Mouse (Mus musculus) frontal cortex, postnatal 10 days (tissue): ENCODE measurements around the gene Zmym4.

Source experiments
- DNase-seq, 2 experiments: peaks; one replicate each; pipeline ENCODE4 v3.0.0; 2022; ENCODE audit warnings: low spot score in 2 of 2, mixed read lengths in 1 of 2

Zmym4 gene

DNA sequence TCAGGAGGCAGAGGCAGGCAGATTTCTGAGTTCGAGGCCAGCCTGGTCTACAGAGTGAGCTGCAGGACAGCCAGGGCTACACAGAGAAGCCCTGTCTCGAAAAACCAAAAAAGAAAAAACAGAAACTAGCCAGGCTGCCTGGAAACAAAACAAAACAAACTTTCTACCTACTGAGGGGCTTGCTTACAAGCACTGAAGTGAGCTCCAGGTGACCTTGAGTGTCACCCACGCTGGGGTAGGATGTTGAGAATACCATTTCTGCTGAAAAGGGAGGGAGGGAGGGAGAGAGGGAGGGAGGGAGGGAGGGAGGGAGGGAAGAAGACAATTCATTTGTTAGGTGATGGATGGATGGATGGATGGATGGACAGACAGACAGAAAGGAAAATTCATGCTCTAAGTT lies 24.5 kb downstream of the Zmym4 start:
- no peak for DNase-seq

DNA sequence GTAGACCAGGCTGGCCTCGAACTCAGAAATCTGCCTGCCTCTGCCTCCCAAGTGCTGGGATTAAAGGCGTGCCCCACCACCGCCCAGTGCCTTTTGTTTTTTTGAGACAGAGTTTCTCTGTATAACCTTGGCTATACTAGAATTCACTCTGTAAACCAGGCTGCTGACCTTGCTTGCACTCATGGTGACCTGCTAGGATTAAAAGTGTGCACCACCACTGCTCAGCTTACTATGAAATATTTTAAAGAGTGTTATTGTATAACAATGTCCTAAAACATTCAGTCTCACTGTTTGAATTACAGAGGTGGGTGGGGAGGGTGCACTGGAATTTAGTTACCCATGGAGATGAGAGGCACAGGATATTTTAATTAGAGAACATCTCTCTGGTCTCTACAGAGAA lies 25.1 kb downstream of the Zmym4 start:
- DNase-seq, result no peak

DNA sequence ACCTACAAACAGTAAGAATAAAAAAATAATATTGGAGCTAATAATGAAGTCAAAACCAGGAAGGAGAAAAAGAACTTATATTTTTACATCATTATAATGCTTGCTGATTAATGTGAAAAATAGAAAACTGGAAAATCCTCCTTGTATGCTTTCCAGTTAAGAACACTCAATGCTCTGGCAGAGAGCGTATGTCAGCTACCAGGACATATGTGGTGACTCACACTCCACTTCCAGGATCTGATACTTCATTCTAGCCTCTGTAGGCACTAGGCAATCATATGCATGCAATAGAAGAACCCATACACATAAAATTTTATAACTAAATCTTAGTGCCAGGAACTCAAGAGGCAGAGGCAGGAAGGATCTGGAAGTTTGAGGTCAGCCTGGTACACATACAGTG lies 40.2 kb downstream of the Zmym4 start:
- no peak for DNase-seq

DNA sequence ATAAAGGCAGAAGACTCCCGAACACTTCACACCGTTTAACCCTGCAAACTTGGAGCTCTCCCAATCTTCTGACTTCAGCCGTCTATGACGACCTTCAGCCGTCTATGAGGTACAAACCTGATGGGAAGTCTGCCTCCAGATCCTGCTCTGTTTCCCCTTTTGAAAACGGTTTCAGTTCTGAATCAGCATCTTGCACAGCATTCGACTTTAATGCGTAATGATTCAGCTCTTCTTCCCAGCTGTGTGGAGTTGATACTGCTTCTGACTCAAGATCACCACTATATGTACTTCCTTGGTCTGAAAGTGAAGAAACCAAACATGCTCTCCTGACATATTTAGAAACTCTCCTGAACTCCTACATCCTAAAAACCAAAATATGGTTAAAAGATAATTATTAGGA lies 78.1 kb downstream of the Zmym4 start:
- no peak for DNase-seq

DNA sequence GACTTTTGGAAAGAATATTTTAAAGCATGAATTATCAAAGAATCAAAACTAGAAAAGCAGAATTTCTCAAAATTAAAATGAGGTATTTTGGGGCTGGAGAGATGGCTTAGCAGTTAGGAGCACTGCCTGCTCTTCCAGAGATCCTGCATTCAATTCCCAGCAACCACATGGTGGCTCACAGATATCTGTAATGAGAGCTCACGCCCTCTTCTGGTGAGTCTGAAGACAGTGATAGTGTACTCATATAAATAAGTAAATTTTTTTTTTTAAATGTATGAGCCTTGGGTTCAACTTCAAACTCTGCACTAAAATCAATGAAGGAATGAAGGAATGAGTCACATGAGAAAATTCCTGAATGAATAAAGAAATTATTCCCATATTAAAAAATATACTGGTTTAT lies 82.0 kb downstream of the Zmym4 start:
- DNase-seq, result no peak

DNA sequence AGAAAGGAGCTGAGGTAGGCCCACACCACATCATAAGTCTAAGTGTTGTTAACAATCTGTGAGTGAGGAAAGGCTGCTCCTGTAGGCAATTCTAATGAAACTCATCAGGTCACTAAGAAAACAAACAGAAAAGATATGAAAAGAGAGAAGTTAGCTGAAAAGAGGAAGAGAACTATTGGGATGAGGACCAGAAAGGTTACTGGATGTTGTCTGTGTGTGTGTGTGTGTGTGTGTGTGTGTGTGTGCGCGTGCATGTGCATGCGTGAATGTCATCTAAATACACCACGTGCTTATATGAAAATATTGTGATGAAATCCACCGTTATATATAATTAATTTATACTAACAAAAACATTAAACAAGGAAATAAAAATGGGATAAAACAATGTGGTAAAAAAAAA lies 84.3 kb downstream of the Zmym4 start:
- no peak for DNase-seq

DNA sequence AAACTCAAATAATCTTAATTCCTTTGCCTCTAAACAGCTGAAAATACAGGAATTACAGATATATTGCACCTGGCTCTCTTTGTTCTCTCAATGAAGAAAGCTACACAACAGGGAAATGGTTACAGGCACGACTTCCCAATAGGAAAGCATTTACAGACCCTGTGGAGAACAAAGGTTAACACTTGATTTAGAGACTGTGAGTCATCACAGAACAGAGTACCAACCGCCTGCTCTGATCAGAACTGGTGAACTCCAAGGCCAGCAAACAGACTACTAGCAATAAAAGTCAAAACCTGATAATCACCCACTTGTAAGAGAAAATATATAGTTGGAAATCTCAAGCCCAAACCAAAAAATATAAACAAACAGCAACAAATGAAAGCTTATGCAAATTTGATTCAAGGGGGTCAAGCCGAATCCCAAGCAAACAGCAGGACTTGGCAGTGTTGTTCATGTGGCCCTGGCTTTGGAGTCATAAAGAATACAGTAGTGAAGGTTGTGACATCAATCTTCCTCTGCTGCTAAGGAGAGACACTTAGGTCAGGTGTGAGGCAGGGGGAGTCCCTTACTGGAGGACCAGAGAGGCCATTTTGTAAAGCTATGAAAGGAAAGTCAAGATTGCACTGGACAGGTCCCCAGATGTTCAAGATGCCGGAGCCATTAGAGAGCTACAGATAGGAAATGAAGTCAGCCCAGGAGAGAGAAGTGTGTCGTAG lies 88.2 kb downstream of the Zmym4 start:
- DNase-seq, result no peak

DNA sequence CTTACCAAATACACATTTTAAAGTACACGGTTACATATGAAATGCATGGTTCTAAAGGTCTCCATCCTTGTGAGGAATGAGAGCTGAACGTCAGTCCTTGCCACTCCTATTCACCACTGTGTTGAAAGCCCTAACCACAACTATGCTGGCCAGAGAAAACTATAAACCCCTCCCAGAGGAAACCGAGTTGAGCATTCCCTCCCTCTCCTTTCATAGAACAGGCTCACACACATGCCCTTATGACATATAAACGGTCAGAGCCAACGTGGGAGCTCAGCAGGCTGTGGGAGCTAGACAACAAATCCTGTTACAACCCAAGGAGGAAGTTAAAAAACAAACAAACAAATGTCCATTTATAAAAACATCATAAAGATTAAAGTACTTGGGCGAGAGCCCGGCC lies 95.2 kb downstream of the Zmym4 start:
- no peak for DNase-seq

DNA sequence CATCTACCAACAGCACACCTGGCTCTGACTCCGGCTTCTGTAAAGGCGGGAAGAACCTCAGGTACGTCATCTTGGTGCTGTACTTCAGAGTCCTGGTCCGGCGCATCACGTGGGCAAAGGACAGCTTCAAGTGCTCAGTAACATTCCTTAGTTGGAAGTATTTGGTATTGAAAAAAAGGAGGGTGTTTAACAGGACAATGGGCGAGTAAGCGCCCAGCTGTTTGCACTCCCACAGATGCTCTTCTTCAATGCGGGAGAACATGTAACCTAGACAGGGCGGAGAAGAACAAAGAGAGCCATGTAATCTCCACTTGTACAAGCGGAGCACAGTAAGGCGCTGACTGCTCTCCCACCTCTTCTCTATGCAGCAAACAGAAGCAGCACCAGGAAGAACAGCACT lies 99.2 kb downstream of the Zmym4 start:
- no peak for DNase-seq

DNA sequence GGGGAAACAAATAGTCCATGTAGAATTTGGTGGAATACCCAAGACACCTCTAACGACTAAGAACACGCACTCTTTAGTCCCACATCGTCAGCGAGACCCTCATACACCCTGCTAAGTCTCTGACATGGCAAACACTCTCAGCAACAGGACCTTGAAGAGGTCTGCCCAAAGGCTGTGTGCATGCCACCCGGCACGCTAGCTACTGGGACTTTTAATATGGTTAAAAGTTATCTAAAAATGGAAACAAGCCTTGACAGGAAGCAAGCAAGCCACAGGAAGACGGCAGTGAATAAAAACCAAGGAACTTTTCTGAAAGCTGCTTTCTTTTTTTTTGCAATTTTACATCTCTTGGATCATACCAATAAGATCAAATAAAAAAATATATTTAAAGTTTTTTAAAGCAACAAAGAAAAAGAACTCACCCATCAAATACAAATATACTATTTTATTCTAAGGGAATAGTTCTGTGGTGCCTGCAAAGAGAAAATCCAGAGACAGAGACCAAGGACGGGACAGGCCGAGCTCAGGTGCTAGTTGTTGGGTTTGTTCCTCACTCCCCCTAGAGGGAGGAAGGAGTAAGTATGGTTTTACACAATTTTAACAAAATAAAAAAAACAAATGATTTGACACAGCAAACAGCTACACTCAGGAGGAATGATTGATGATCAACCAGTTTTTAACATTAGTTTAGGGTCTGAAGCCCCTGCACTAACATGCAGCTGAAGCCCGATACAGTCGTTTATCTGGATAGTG lies 106.2 kb downstream of the Zmym4 start:
- no peak for DNase-seq

DNA sequence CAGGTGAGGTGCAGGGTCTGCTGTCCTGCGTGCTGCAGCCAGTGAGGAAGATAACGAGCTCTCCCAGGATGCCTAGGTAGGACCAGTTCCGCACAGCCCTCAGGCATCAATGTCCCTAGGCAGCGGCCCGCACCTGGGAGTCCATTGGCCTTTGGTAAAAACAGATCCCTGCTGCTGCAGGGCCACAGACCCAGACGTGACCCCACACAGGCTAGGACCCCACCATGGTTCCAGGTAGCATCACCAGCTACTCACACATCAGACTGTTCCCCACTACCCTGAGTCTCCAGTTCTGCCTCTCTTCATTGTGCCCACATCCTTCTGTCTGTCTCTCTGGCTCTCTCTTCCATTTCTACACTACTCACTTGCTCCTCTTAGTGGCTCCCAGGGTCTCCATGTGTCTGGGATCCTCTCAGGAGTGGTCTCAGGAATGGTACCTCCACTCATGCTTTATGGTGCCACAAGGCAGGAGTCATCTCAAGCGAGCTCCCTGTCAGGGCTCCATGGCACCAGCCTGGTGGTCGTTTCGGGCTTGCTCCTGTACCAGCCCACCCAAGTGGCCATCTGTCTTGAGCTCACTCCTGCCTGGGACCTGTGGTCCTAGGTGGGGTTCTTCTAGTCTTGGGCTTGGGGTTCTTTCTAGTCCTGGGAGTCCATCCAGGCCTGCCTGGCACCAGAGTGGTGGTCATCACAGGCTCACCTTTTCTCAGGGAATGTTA lies 107.5 kb downstream of the Zmym4 start:
- no peak for DNase-seq

DNA sequence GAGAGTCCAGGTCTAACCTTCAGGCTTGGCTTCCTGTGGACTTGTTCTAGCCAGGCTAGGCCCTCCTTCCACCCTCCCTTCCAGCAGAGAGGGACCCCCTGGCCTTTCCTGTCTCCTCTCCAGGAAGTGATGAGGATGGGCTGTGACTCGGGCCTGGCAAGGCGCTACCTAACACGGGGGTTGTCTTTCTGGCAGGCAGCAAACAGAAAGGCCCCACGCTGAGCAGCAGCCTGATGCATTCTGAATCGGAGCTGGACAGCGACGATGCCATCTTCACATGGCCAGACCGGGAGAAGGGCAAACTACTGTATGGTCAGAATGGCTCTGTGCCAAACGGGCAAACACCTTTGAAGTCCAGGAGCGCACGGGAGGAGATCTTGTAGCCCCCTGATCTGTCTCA lies 115.0 kb downstream of the Zmym4 start:
- DNase-seq, result no peak

DNA sequence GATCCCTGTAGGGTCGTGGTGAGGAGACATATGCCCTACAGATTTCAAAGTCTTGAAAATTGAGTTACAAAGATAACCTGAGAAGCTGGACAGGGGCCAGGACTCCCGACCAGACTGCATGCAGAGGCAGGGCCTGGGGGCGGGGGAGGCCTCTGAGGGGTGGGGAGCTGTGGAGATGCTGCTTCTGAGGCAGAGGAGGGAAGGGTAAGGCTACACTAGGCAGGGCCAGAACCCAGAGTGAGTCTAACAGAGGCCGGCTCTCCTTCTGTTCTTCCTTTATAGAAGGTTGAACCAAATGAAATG lies 117.2 kb downstream of the Zmym4 start:
- no peak for DNase-seq

DNA sequence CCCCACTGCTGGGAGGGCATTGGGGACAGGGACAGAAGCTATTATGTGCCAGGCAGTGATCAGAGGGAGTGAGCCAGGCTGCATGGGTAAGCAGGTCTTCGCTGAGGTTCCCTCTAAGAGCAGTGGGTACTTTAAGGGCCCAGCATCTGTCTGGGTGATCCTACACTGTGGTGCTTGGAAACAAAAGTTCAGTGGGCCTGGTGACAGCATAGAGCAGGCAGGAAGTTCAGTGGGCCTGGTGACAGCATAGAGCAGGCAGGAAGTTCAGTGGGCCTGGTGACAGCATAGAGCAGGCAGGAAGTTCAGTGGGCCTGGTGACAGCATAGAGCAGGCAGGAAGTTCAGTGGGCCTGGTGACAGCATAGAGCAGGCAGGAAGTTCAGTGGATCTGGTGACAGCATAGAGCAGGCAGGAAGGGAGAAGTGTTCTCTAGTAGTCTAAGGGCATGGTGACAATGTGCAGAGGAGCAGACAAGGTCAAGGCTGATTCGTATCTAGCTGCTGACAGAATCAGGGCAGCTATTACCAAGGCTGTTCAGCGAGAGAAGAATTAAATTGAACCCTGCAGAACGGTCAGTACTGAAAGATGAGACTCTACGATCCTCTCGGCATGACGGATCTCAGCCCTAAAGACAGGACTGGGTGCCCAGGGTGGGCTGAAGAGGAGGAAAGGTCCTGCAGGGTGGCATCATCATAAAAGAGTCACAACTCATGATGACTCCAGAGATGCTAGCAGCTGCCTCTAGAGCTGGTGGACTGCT lies 117.7 kb downstream of the Zmym4 start:
- no peak for DNase-seq

DNA sequence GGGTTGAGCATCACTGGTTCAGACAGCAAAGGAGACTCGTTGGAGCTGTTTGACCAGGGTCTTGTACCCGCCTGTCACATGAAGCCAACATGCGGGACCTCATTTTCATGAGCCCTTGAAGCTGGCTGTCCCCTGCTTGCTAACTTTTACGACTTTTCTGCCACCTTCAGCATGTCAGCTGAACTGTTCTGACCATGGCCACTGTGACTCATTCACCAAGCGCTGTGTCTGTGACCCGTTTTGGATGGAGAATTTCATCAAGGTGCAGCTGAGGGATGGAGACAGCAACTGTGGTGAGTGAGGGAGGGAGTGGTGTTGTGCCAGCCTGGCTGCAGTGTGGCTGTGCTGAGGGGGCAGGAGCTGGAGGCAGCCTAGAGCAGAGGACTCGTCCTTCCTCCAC lies 121.0 kb downstream of the Zmym4 start:
- no peak for DNase-seq

DNA sequence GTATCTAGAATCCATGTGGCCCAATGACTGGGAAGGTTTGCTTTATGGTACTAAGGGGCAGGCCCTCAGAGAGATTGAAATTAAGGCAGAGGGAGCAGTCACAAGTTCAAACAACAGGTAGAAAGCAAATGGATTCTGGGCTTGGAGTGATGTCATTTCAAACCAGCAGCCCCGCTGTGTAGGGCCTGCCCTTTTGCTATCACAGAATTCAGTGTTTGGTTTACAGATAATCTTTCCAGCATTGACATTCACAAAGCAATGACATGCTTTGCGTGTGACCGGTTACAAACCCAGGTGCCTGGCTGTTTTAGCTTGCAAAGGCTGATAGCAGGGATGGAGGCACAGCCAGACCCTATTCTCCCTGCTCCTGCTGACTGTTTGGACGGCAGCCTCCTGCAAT lies 122.3 kb downstream of the Zmym4 start:
- DNase-seq, result no peak

DNA sequence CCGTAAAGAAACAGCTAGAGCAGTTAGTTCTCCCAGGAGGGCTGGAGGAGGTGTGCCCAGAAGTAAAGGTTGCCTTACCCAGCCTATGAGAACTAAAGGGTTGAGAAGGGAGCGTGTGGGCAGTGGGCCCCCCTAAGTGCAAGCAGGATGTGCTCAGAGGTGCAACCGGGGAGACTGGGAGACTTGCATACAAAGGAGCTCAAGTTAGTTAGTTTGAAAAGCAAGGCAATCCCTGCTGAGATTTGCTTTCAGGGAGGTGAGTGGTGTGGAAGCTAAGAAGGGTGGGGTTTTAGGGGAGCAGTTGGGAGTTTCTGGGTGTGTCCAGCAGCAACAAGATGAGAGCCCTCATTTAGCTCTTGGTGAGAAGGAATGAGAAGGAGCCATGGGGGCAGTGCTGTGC lies 125.0 kb downstream of the Zmym4 start:
- DNase-seq, result no peak

DNA sequence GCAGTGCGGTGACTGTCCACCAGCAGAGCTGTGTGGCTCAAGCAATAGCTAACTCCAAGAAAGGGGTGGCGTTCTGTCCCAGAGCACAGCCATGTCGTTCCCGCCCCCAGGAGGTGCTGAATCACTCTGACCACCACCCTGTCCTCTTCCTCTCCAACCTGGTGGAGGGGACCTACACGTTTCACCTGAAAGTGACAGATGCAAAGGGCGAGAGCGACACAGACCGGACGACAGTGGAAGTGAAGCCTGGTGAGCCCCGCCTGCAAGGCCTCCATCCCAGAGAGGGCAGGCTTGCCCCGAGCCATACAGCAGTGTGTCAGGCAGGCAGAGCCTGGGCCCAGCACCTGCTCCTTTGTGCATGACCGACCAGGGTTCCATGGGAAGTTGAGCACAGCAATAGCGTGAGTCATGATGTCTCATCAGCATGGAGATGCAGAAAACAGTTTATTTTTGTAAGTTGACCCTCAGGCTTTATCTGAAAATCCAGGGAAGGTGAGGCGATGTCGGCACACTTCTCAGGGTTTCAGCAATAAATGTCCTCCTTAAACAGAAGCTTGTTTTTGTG lies 126.9 kb downstream of the Zmym4 start:
- no peak for DNase-seq

DNA sequence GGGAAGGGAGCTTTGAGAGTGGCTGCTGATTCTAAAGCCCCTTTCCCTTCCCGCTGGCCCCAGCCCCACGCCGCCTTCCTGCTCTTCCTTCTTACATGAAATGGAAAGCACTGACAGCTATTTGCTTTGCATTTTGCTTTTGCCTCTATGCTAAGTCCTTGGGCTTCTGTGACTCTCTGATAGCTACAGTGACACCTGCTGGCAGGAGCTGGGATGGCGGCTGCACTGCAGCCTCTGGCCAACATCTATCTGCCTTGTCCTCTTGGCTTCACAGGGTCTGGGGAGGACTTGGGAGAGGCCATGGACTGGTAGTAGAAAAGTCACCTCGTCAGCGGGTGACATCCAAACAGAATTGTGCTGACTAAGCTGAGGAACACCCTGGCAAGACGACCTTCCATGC lies 128.1 kb downstream of the Zmym4 start:
- peak; percentile 68 to 83 for DNase-seq

DNA sequence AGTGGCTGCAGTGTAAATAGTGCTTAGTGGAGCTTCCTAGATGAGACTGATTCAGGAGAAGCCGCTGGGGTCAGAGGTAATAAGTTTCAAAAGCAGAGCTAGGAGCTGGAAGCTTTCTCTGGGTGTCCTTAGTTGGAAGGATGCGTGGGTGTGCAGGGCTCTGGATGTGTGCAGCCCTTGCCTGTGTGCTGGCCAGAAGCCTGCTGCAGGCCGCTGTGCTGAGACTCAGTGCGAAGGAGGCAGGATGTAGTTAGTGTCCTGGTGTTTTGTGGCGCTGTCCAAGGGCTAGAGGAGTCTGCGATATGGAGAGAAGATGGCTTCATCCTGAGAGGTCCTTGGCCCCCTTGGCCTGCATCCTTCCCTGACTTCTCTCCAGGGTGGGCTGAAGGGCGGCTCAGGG lies 129.1 kb downstream of the Zmym4 start:
- DNase-seq, result no peak

DNA sequence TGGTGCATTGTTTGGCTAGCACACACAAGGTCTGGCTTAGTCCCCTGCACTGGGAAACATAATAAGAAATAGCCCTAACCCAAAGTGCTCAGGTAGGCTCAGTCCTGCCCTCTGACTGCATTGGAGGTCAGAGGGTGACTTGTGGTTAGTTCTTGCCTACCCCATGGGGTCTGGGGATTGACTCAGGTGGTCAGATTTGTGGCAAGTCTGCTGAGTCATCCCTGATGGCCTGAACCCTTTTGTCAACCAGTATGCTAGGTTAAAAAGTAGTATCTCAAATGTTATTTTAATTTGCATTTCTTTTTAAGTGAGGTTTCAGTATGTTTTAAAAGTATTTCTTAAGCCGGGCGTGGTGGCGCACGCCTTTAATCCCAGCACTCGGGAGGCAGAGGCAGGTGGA lies 136.8 kb downstream of the Zmym4 start:
- DNase-seq, result no peak

DNA sequence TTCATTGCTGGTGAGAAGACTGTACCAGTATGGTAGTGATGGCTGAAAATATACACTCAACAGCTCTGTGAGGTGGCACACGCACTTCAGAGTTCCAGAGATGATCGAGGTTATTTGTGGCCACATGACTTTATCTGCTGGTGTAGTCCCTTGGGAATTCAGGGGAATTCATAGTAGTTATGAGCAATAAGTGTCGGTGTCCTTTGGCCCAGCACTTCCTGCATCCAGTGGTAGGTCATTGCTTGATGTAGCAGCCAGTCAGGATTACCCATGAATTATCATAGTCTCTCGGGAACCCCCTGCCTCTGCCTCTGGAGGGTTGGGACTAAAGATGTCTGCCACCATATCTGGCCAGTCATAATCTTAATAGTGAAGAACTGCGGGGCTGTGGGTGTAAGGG lies 144.0 kb downstream of the Zmym4 start:
- DNase-seq, result no peak
